Mouse (Mus musculus) testis, postnatal 14 days (tissue): ENCODE measurements around the gene BC100530.
"Not testable (repeated sequence)": the region's sequence is repeated elsewhere in the genome, so short reads cannot be mapped to it uniquely, and the experiment has no call there.

ENCODE experiments used
- DNase-seq: peaks from one replicate; pipeline ENCODE4 v3.0.0; 2021; ENCODE audit warnings: low spot score

BC100530 gene

DNA sequence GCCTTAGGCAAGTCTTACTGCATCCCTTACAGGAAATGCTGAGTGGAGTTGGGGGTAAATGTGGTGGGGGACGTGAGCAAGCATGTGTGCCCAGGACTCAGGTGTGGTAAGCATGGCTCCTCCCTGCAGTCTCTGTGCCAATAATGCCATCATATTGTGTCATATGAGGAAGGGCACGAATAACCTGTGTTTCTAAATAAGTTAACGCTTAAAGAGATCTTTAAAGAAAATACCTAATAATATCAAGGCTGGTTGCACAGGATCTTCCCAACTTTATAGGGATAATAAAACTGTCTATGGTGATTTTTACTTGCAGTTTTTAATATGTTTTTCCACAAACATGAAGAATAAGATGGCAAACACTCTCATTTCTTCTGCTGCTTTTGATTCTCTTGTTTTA lies at the start of gene BC100530:
TSS of gene BC100530 (minus strand) at position 101 of the 400 bp plus-strand sequence.
- not testable (repeated sequence) for DNase-seq

DNA sequence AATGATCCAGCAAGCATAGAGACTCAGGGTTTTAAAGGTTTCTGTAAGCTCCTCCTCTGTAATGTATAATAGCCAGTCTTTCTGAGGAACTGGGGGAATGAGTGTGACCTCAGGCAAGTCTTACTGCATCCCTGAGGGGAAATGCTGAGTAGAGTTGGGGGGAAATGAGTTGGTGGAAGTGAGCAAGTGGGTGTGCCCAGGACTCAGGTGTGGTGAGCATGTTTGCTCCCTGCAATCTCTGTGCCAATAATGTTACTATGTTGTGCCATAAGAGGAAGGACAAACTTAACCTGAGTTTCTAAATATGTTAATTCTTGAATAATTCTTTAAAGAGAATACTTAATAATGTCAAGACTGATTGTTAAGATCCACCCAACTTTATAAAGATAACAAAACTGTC lies 40.8 kb upstream of the BC100530 start, which contains the start of gene Stfa2:
TSS of gene Stfa2 (minus strand) at position 101 of the 400 bp plus-strand sequence.
- no peak for DNase-seq

DNA sequence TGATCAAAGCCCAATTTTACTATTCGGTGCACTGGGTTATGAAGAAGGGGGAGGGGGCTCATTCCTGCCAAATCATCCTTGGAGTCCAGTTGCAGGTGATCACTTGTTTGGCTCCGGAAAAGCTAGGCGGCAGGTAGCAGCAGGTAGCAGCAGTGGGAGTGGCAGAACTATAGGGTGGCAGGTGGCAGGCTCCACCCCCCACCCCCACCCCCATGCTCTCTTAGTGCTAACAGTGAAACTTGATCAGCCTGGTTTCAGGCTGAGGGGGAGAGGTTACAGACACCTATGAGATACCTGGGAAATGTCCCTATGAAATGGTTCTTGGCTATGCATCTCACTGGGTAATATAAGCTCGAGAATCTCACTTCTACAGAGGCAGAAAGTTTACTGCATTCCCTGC lies 21.5 kb upstream of the BC100530 start:
- no peak for DNase-seq

- DNase-seq: no peak
These were observed 30.4 kb downstream of the BC100530 start for GRCm38 (mm10) chr16:36337171-36337570.

- DNase-seq: no peak
These were observed 33.3 kb downstream of the BC100530 start, which contains the start of gene BC117090 for GRCm38 (mm10) chr16:36334232-36334631. Gene BC117090 (minus strand): TSS chr16:36334332.

DNA sequence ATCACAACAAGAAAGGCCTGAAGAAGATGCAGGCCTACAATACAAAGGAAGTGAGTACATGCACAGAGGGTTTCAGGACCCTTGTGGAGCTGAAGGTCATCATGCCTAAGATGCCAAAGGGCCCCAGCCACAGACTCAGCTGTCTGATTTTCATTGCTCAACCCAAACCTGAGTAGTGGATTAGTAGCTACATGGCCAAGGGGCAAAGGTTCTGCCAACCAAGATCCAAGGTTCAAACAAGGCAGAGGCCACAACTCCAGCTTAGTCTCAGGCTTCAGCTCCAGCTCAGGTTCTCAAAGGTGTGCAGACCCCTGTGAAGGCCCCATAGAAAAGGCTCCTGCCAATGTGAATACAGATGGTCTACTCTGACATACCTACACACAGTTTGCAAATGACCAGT lies 48.3 kb downstream of the BC100530 start:
- no peak for DNase-seq

- not testable (repeated sequence) for DNase-seq
These were observed 51.4 kb downstream of the BC100530 start for GRCm38 (mm10) chr16:36316111-36316510.
